ENCODE assay signal across 23 mouse cellular contexts in the genomic region with DNA sequence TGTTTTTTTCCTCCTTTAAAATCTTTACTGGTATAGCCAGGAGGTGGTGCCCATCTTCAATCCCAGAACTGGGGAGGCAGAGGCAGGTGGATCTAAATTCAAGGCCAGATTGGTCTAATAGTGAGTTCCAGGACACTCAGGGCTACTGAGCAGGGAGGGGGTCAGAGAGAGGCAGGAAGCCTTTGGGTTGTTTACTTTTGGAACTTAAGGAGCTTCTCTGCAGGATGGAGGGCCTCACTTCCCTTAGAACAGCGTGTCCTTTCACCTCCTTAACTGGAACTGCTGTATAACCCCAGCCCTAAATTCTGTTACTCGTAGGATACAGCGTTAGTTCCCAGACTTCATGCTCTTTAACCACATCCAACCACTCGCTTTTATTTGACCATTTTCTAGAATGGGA. TPM values are rescaled to one million over a fixed set of nuclear protein-coding genes. Genes with fewer than 3 reads are reported as not detected.
DNase-seq lines count a peak whose midpoint lies in the region; ATAC-seq and TF ChIP-seq lines count a peak whose summit lies in the region.
"Had no signal": no experiment of that assay in that cellular context is flagged by ENCODE, and none has a peak within 500 bp of the region (broad histone marks: within the 10 kb centered on the region; RNA-seq: fewer than 3 reads in every experiment).

No protein-coding gene starts in this region.

- no peak overlapping the region for H3K27ac ChIP-seq in kidney, postnatal 0 days
- H3K27ac ChIP-seq in kidney, embryonic 16.5 days (ENCODE audit: low read length): no peak overlapping the region
- H3K27ac ChIP-seq in lung, embryonic 16.5 days (ENCODE audit: low read length): peak overlapping the region; percentile 44; the same call in 1 of the 2 replicates
- H3K27ac ChIP-seq in midbrain, embryonic 11.5 days (ENCODE audit: low read depth, low read length): no peak overlapping the region
- no peak overlapping the region for H3K27ac ChIP-seq in midbrain, embryonic 10.5 days (replicated peaks)
- H3K27ac ChIP-seq: embryonic facial prominence, embryonic 13.5 days; forebrain, embryonic 12.5 days; heart, embryonic 13.5 days; hindbrain, embryonic 10.5 days; hindbrain, embryonic 14.5 days had no signal

- H3K4me2 ChIP-seq in kidney, postnatal 0 days (ENCODE audit: low read length): no peak overlapping the region
- H3K4me2 ChIP-seq in kidney, embryonic 16.5 days (replicated peaks; ENCODE audit: low read depth, low read length): no peak overlapping the region
- no peak overlapping the region for H3K4me2 ChIP-seq in lung, embryonic 16.5 days (ENCODE audit: low read depth, low read length)
- H3K4me2 ChIP-seq in midbrain, embryonic 11.5 days: no peak overlapping the region
- H3K4me2 ChIP-seq: embryonic facial prominence, embryonic 13.5 days; forebrain, embryonic 12.5 days; heart, embryonic 13.5 days; hindbrain, embryonic 14.5 days had no signal

- H3K9ac ChIP-seq in kidney, postnatal 0 days (ENCODE audit: low read depth, low read length): no peak overlapping the region
- no peak overlapping the region for H3K9ac ChIP-seq in kidney, embryonic 16.5 days (replicated peaks; ENCODE audit: low read length)
- H3K9ac ChIP-seq in lung, embryonic 16.5 days (ENCODE audit: low read length): no peak overlapping the region
- H3K9ac ChIP-seq in midbrain, embryonic 11.5 days (ENCODE audit: low read length): no peak overlapping the region
- H3K9ac ChIP-seq: embryonic facial prominence, embryonic 13.5 days; forebrain, embryonic 12.5 days; heart, embryonic 13.5 days; hindbrain, embryonic 14.5 days had no signal

- H3K9me3 ChIP-seq in kidney, postnatal 0 days (replicated peaks; ENCODE audit: low read length): no peaks in the 10 kb centered on the region
- H3K9me3 ChIP-seq in kidney, embryonic 16.5 days (ENCODE audit: low read length): peaks cover 2% of the 10 kb centered on the region; the same call in 1 of the 2 replicates
- H3K9me3 ChIP-seq in lung, embryonic 16.5 days (ENCODE audit: control insufficient read depth, low read length): no peaks in the 10 kb centered on the region
- H3K9me3 ChIP-seq in midbrain, embryonic 11.5 days (ENCODE audit: control insufficient read depth, low read length): no peaks in the 10 kb centered on the region
- no peaks in the 10 kb centered on the region for H3K9me3 ChIP-seq in midbrain, embryonic 10.5 days (replicated peaks)
- H3K9me3 ChIP-seq: embryonic facial prominence, embryonic 13.5 days; forebrain, embryonic 12.5 days; G1E; heart, embryonic 13.5 days; hindbrain, embryonic 10.5 days had no signal

- no peaks in the 10 kb centered on the region for H3K36me3 ChIP-seq in kidney, postnatal 0 days (ENCODE audit: insufficient read depth, low read length)
- no peaks in the 10 kb centered on the region for H3K36me3 ChIP-seq in kidney, embryonic 16.5 days (ENCODE audit: insufficient read depth, low read length)
- no peaks in the 10 kb centered on the region for H3K36me3 ChIP-seq in lung, embryonic 16.5 days (ENCODE audit: control insufficient read depth, insufficient read depth, low read length)
- no peaks in the 10 kb centered on the region for H3K36me3 ChIP-seq in midbrain, embryonic 11.5 days (ENCODE audit: control insufficient read depth, insufficient read depth, low read length)
- H3K36me3 ChIP-seq in midbrain, embryonic 10.5 days: no peaks in the 10 kb centered on the region
- H3K36me3 ChIP-seq: embryonic facial prominence, embryonic 13.5 days; forebrain, embryonic 12.5 days; G1E; heart, embryonic 13.5 days; hindbrain, embryonic 10.5 days had no signal

- no peak for TF ChIP-seq CTCF in kidney, postnatal 0 days (IDR thresholded peaks at IDR 0.05; ENCODE audit: low read depth)

- no peaks in the 10 kb centered on the region for H3K4me1 ChIP-seq in kidney, postnatal 0 days (replicated peaks; ENCODE audit: insufficient read depth, low read length)
- H3K4me1 ChIP-seq in kidney, embryonic 16.5 days (ENCODE audit: insufficient read depth, low read length): peaks cover 5% of the 10 kb centered on the region; the same call in 1 of the 2 replicates
- peaks cover 5% of the 10 kb centered on the region; the same call in 1 of the 2 replicates for H3K4me1 ChIP-seq in lung, embryonic 16.5 days (replicated peaks; ENCODE audit: control insufficient read depth, insufficient read depth, low read length)
- no peaks in the 10 kb centered on the region for H3K4me1 ChIP-seq in midbrain, embryonic 11.5 days (ENCODE audit: control insufficient read depth, insufficient read depth, low read length)
- H3K4me1 ChIP-seq in midbrain, embryonic 10.5 days: no peaks in the 10 kb centered on the region
- H3K4me1 ChIP-seq: forebrain, embryonic 12.5 days; hindbrain, embryonic 10.5 days had no signal

- no peaks in the 10 kb centered on the region for H3K27me3 ChIP-seq in kidney, postnatal 0 days (ENCODE audit: insufficient read depth, low read length)
- H3K27me3 ChIP-seq in kidney, embryonic 16.5 days (ENCODE audit: insufficient read depth, low read length): no peaks in the 10 kb centered on the region
- no peaks in the 10 kb centered on the region for H3K27me3 ChIP-seq in lung, embryonic 16.5 days (ENCODE audit: control insufficient read depth, insufficient read depth, low read depth, low read length)
- no peaks in the 10 kb centered on the region for H3K27me3 ChIP-seq in midbrain, embryonic 11.5 days (ENCODE audit: control insufficient read depth, insufficient read depth, low read length)
- H3K27me3 ChIP-seq in midbrain, embryonic 10.5 days (ENCODE audit: low read depth, poor library complexity, severe bottlenecking): no peaks in the 10 kb centered on the region
- H3K27me3 ChIP-seq: embryonic facial prominence, embryonic 13.5 days; forebrain, embryonic 12.5 days; heart, embryonic 13.5 days had no signal

- no peak for ATAC-seq in kidney, postnatal 0 days (replicated peaks; ENCODE audit: low FRiP score, low read depth)
- ATAC-seq in kidney, embryonic 16.5 days (ENCODE audit: low FRiP score, low TSS enrichment): no peak
- ATAC-seq in lung, embryonic 16.5 days (ENCODE audit: low read depth): 0 out of 2 replicates have a peak, but pooled peaks have one; percentile 39
- ATAC-seq in midbrain, embryonic 11.5 days (ENCODE audit: low FRiP score): no peak
- ATAC-seq: CD4-positive, CD25-positive, alpha-beta regulatory T cell, adult 4 months; forebrain, embryonic 16.5 days had no signal

- H3K4me3 ChIP-seq in kidney, postnatal 0 days (replicated peaks; ENCODE audit: low read depth, low read length): no peak overlapping the region
- H3K4me3 ChIP-seq in kidney, embryonic 16.5 days (ENCODE audit: low read length): no peak overlapping the region
- H3K4me3 ChIP-seq in lung, embryonic 16.5 days (ENCODE audit: low read length): no peak overlapping the region
- H3K4me3 ChIP-seq in midbrain, embryonic 11.5 days (ENCODE audit: low read depth, low read length): no peak overlapping the region
- H3K4me3 ChIP-seq in midbrain, embryonic 10.5 days: no peak overlapping the region
- H3K4me3 ChIP-seq: embryonic facial prominence, embryonic 13.5 days; forebrain, embryonic 12.5 days; heart, embryonic 13.5 days; hindbrain, embryonic 10.5 days had no signal

- DNase-seq in embryo, embryonic 10.5 days (ENCODE audit: low spot score): peak; percentile 14
- no peak for DNase-seq in embryo, embryonic 9.5 days (ENCODE audit: extremely low spot score)
- peak; percentile 47 for DNase-seq in kidney, postnatal 0 days (ENCODE audit: low spot score)
- no peak for DNase-seq in lung, postnatal 4 days
- DNase-seq in midbrain, embryonic 11.5 days (ENCODE audit: low spot score, missing footprints): peak; percentile 66
- DNase-seq in midbrain, embryonic 10.5 days (ENCODE audit: low spot score): no peak
- DNase-seq: adrenal gland, postnatal 10 days; B cell, adult 2 months; cerebellum, adult 2 months; cerebellum, postnatal 10 days; embryo, embryonic 11 days; gastrocnemius, postnatal 10 days; heart, postnatal 10 days had no signal

- WGBS in kidney, postnatal 0 days: 13% methylated on average over 4 of the region's 4 CpGs
- 11% methylated on average over 4 of the region's 4 CpGs for WGBS in kidney, embryonic 16.5 days
- 16% methylated on average over 4 of the region's 4 CpGs for WGBS in lung, embryonic 16.5 days
- 73% methylated on average over 4 of the region's 4 CpGs for WGBS in midbrain, embryonic 11.5 days
- WGBS in midbrain, embryonic 10.5 days: 69% methylated on average over 4 of the region's 4 CpGs

RNA-seq across cellular contexts. Expression of gene Rnf2, which starts 10.1 kb away (rescaled TPM):
- 72.1 and 74.3 TPM in 2 replicates for polyA plus RNA-seq in kidney, postnatal 0 days (2015; fragmentation: Nextera tagmentation; extraction: Ambion mirVana)
- 97.0 and 100 TPM in 2 replicates for polyA plus RNA-seq in kidney, embryonic 16.5 days (2015; fragmentation: Nextera tagmentation; extraction: Ambion mirVana)
- 84.2 and 85.3 TPM in 2 replicates for polyA plus RNA-seq in lung, embryonic 16.5 days (2015; fragmentation: Nextera tagmentation; extraction: Ambion mirVana)
- 149 and 161 TPM in 2 replicates for polyA plus RNA-seq in midbrain, embryonic 11.5 days (2014; fragmentation: Nextera tagmentation; extraction: Ambion mirVana)
- polyA plus RNA-seq in midbrain, embryonic 10.5 days (2016; fragmentation: Nextera tagmentation; extraction: Ambion mirVana): 122 and 132 TPM in 2 replicates

Comparison
In these comparisons a context has a peak if more than half of its experiments do, and no peak if none do; other contexts are left out.
1. DNase-seq: peak in embryo, embryonic 10.5 days (single experiment), kidney, postnatal 0 days (single experiment) and midbrain, embryonic 11.5 days (single experiment); none in embryo, embryonic 9.5 days (single experiment), lung, postnatal 4 days (0 of 2) and midbrain, embryonic 10.5 days (single experiment).